Mouse (Mus musculus): ENCODE measurements around the gene Mtr.

DNA sequence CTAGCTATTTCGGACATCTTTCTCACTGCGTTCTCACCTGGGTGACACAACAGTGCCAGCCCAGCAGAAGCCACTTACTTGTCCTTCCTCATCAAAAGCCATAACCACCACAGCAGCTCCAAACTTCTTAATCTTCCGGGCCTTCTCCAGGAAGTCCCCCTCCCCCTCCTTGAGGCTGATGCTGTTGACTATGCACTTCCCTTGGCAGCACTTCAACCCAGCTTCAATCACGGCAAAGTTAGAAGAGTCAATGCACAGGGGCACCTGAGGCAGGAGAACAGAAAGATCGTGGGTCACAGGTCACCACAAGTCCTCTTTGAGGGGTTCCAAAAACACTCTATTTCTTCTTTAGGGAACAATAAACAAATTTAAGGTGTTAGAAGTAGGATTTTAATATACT lies 30.3 kb downstream of the Mtr start:
- TF ChIP-seq TAL1 (conservative IDR thresholded peaks at IDR 0.05; ENCODE audit: low read depth, low read length) (no peak), CTCF (IDR thresholded peaks at IDR 0.05; ENCODE audit: low read depth, low read length) (no peak)
